Mouse (Mus musculus) lung, adult 2 months (tissue): ENCODE data around the gene Wdr70.

ENCODE experiments used
- CTCF ChIP-seq: fragments of 200-500 bp; IDR thresholded peaks from 2 replicates; pipeline ENCODE4 v1.5.1; 2011; ENCODE audit warnings: mild to moderate bottlenecking, low read length, control low read depth; ENCODE audit not compliant: insufficient read depth
- POLR2A ChIP-seq: fragments of 200-500 bp; IDR thresholded peaks from 2 replicates; pipeline ENCODE4 v1.6.1; 2011; ENCODE audit warnings: low read depth, mild to moderate bottlenecking, control low read depth, low read length, borderline replicate concordance; ENCODE audit errors: extremely low read depth

DNA sequence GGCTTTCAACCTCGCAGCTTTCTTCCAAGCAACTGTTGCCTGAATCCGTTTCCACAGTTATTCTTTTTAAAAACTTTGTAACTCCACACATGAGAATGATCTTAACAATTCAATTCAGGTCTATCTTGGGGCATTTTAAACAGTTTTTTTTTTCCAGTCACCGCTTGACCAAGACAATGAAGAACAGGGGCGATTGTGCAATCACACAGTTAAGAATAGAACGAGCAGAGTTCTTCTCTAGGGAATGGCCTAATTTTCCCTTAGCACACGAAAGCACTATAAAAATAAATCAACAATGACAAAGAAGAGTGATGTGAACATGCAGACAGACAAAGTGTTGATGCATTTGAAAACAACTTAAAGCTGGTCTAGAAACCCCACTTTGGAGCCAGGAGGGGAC is 223.1 kb downstream of the Wdr70 start:
- TF ChIP-seq CTCF (no peak), POLR2A (no peak)
